Mouse (Mus musculus) kidney, embryonic 14.5 days (tissue): ENCODE results near the gene Nr5a1. TPM values are rescaled to one million over a fixed set of nuclear protein-coding genes. Genes with fewer than 3 reads are reported as not detected.

Source experiments
- ATAC-seq: fragments of 200-750 bp; cut with Nextera tagmentation; 2 replicates; pipeline ENCODE4 v1.8.0; 2017; ENCODE audit warnings: moderate number of reproducible peaks, mild to moderate bottlenecking, moderate TSS enrichment, moderate library complexity; ENCODE audit not compliant: low FRiP score, low TSS enrichment
- H3K27ac ChIP-seq: fragments of 300-500 bp; sonication (generic); 2 replicates; pipeline ENCODE4 v1.5.1; 2014; ENCODE audit warnings: low read depth, mild to moderate bottlenecking, low read length, moderate library complexity, mixed read lengths
- H3K27me3 ChIP-seq: fragments of 300-500 bp; sonication (generic); 2 replicates; pipeline ENCODE4 v1.6.1; 2014; ENCODE audit warnings: mild to moderate bottlenecking, low read length; ENCODE audit not compliant: control insufficient read depth, insufficient read depth
- H3K36me3 ChIP-seq: fragments of 300-500 bp; sonication (generic); 2 replicates; pipeline ENCODE4 v1.6.1; 2014; ENCODE audit warnings: low read length, mixed read lengths; ENCODE audit not compliant: control insufficient read depth, insufficient read depth
- H3K4me1 ChIP-seq: fragments of 300-500 bp; sonication (generic); 2 replicates; pipeline ENCODE4 v1.6.1; 2014; ENCODE audit warnings: low read length, mixed read lengths; ENCODE audit not compliant: control insufficient read depth, insufficient read depth
- H3K4me2 ChIP-seq: fragments of 300-500 bp; sonication (generic); replicated peaks from 2 replicates; pipeline ENCODE4 v1.6.1; 2014; ENCODE audit warnings: low read depth, mild to moderate bottlenecking, low read length
- H3K4me3 ChIP-seq: fragments of 300-500 bp; sonication (generic); 2 replicates; pipeline ENCODE4 v1.5.1; 2014; ENCODE audit warnings: mild to moderate bottlenecking, low read length
- H3K9ac ChIP-seq: fragments of 300-500 bp; sonication (generic); 2 replicates; pipeline ENCODE4 v1.6.1; 2014; ENCODE audit warnings: low read depth, mild to moderate bottlenecking, low read length, moderate library complexity
- H3K9me3 ChIP-seq: fragments of 300-500 bp; sonication (generic); 2 replicates; pipeline ENCODE4 v1.6.1; 2016; ENCODE audit warnings: low read length; ENCODE audit not compliant: control insufficient read depth
- WGBS: fragments of 180-500 bp; shearing (Covaris S2); extraction: QIAGEN DNeasy Blood & Tissue Kit; methylation state at CpG from one replicate; pipeline ENCODE4 v1.1.7; 2014; 5-methylcytosine and 5-hydroxymethylcytosine counted together
- polyA plus RNA-seq: library from polyadenylated mRNA; unstranded; fragments of >200 nt; fragmentation: Nextera tagmentation; extraction: Ambion mirVana; gene quantifications from 2 replicates; pipeline ENCODE4 v1.2.1, GENCODE M21; 2014

Nr5a1 gene
- polyA plus RNA-seq, 1 experiment from 2014 or later = 0.23 TPM

- Histone ChIP-seq H3K27me3 (no peaks in the 10 kb centered on the region), H3K9ac (no peak overlapping the region), H3K27ac (no peak overlapping the region), H3K4me3 (no peak overlapping the region), H3K36me3 (no peaks in the 10 kb centered on the region), H3K4me1 (no peaks in the 10 kb centered on the region), H3K4me2 (no peak overlapping the region), H3K9me3 (no peaks in the 10 kb centered on the region; the same call in 1 of the 2 replicates)
- ATAC-seq = no peak
- 83% methylated on average over 1 of the region's 1 CpGs for WGBS
Measured at GRCm38 (mm10) chr2:38650340-38650739, 64.0 kb downstream of the Nr5a1 start.

GRCm38 (mm10) chr2:38647661-38648060, 66.7 kb downstream of the Nr5a1 start:
- Histone ChIP-seq H3K27me3 (no peaks in the 10 kb centered on the region), H3K27ac (no peak overlapping the region), H3K4me3 (no peak overlapping the region), H3K4me2 (no peak overlapping the region), H3K9me3 (no peaks in the 10 kb centered on the region; the same call in 1 of the 2 replicates), H3K4me1 (0 out of 2 replicates have a peak, but pooled peaks cover 5% of the 10 kb centered on the region), H3K36me3 (no peaks in the 10 kb centered on the region), H3K9ac (no peak overlapping the region)
- ATAC-seq = no peak
- WGBS = 77% methylated on average over 7 of the region's 7 CpGs

GRCm38 (mm10) chr2:38647201-38647606, 67.1 kb downstream of the Nr5a1 start:
- H3K4me3 ChIP-seq = no peak overlapping the region
- WGBS = 75% methylated on average over 8 of the region's 8 CpGs
- no peaks in the 10 kb centered on the region; the same call in 1 of the 2 replicates for H3K9me3 ChIP-seq
- H3K4me1 ChIP-seq = 0 out of 2 replicates have a peak, but pooled peaks cover 7% of the 10 kb centered on the region
- H3K27me3 ChIP-seq = no peaks in the 10 kb centered on the region
- H3K27ac ChIP-seq = no peak overlapping the region
- no peaks in the 10 kb centered on the region for H3K36me3 ChIP-seq
- no peak for ATAC-seq
- no peak overlapping the region for H3K4me2 ChIP-seq
- no peak overlapping the region for H3K9ac ChIP-seq

- peak; percentile 78 for ATAC-seq
- WGBS = 2% methylated on average over 3 of the region's 3 CpGs
- no peak overlapping the region for H3K4me2 ChIP-seq
- no peak overlapping the region for H3K27ac ChIP-seq
- H3K9ac ChIP-seq = no peak overlapping the region
- 0 out of 2 replicates have a peak, but pooled peaks cover 7% of the 10 kb centered on the region for H3K4me1 ChIP-seq
- no peaks in the 10 kb centered on the region; the same call in 1 of the 2 replicates for H3K9me3 ChIP-seq
- peaks cover 11% of the 10 kb centered on the region for H3K36me3 ChIP-seq
- no peak overlapping the region for H3K4me3 ChIP-seq
- H3K27me3 ChIP-seq = no peaks in the 10 kb centered on the region
Measured at GRCm38 (mm10) chr2:38645936-38646335, 68.4 kb downstream of the Nr5a1 start.

- Histone ChIP-seq H3K4me2 (peak within 1 kb of the TSS; percentile 78), H3K9me3 (no peaks in the 10 kb centered on the region; the same call in 1 of the 2 replicates), H3K27me3 (no peaks in the 10 kb centered on the region), H3K4me1 (0 out of 2 replicates have a peak, but pooled peaks cover 7% of the 10 kb centered on the region), H3K36me3 (peaks cover 30% of the 10 kb centered on the region), H3K9ac (peak within 1 kb of the TSS; percentile 92), H3K4me3 (peak within 1 kb of the TSS; percentile 98), H3K27ac (no peak within 1 kb of the TSS)
- 2% methylated on average over 52 of the region's 52 CpGs for WGBS
- peak; percentile 88 for ATAC-seq
Measured at GRCm38 (mm10) chr2:38643625-38644427, 70.5 kb downstream of the Nr5a1 start, which contains the start of gene Psmb7. Gene Psmb7 (minus strand): TSS chr2:38644087.

Other genes with a start within 250 kb of the Nr5a1 start
- 56.9 and 75.9 TPM in 2 replicates for gene Nek6, start 202.9 kb downstream of the Nr5a1 start, polyA plus RNA-seq
- gene Psmb7, start 70.5 kb downstream of the Nr5a1 start, polyA plus RNA-seq = 287 and 379 TPM in 2 replicates
- gene Nr6a1, start 213.1 kb upstream of the Nr5a1 start, polyA plus RNA-seq = 1.1 and 1.4 TPM in 2 replicates
- gene Olfml2a, start 217.4 kb upstream of the Nr5a1 start, polyA plus RNA-seq = 1.5 and 2.3 TPM in 2 replicates